Mouse (Mus musculus) midbrain, postnatal 0 days (tissue): Measurements from ENCODE around the gene Hhipl1. TPM values are rescaled to one million over a fixed set of nuclear protein-coding genes. Genes with fewer than 3 reads are reported as not detected.

Experiments
- ATAC-seq: fragments of 200-750 bp; cut with Nextera tagmentation; 2 replicates; pipeline ENCODE4 v1.8.0; 2017; ENCODE audit warnings: moderate number of reproducible peaks, mild to moderate bottlenecking, moderate TSS enrichment, moderate library complexity; ENCODE audit not compliant: low FRiP score
- DNase-seq: peaks from one replicate; pipeline ENCODE4 v3.0.0-alpha.2; 2015; ENCODE audit warnings: low spot score
- H3K27ac ChIP-seq: fragments of 300-500 bp; sonication (generic); 2 replicates; pipeline ENCODE4 v1.5.1; 2014; ENCODE audit warnings: low read depth, mild to moderate bottlenecking, low read length, mixed read lengths
- H3K27me3 ChIP-seq: fragments of 300-500 bp; sonication (generic); 2 replicates; pipeline ENCODE4 v1.6.1; 2014; ENCODE audit warnings: low read length, control low read depth, mixed read lengths; ENCODE audit not compliant: insufficient read depth
- H3K36me3 ChIP-seq: fragments of 300-500 bp; sonication (generic); 2 replicates; pipeline ENCODE4 v1.6.1; 2014; ENCODE audit warnings: low read length, control low read depth, mixed read lengths; ENCODE audit not compliant: insufficient read depth
- H3K4me1 ChIP-seq: fragments of 300-500 bp; sonication (generic); 2 replicates; pipeline ENCODE4 v1.6.1; 2014; ENCODE audit warnings: mild to moderate bottlenecking, control low read depth, antibody characterized with exemption, low read length, mixed read lengths; ENCODE audit not compliant: insufficient read depth
- H3K4me2 ChIP-seq: fragments of 300-500 bp; sonication (generic); 2 replicates; pipeline ENCODE4 v1.6.1; 2014; ENCODE audit warnings: low read depth, mild to moderate bottlenecking, low read length, mixed read lengths; ENCODE audit not compliant: poor library complexity, severe bottlenecking
- H3K4me3 ChIP-seq: fragments of 300-500 bp; sonication (generic); 2 replicates; pipeline ENCODE4 v1.5.1; 2014; ENCODE audit warnings: low read depth, mild to moderate bottlenecking, low read length, moderate library complexity
- H3K9ac ChIP-seq: fragments of 300-500 bp; sonication (generic); replicated peaks from 2 replicates; pipeline ENCODE4 v1.6.1; 2014; ENCODE audit warnings: mild to moderate bottlenecking, low read length, moderate library complexity, mixed read lengths; ENCODE audit not compliant: poor library complexity, severe bottlenecking
- H3K9me3 ChIP-seq: fragments of 300-500 bp; sonication (generic); 2 replicates; pipeline ENCODE4 v1.6.1; 2016; ENCODE audit warnings: low read length, control low read depth
- CTCF ChIP-seq: IDR thresholded peaks from 2 replicates; pipeline ENCODE4 v1.5.1; 2016; ENCODE audit warnings: antibody characterized with exemption, mild to moderate bottlenecking
- WGBS: fragments of 180-500 bp; shearing (Covaris S2); extraction: QIAGEN DNeasy Blood & Tissue Kit; methylation state at CpG from one replicate; pipeline ENCODE4 v1.1.7; 2014; 5-methylcytosine and 5-hydroxymethylcytosine counted together
- polyA plus RNA-seq: library from polyadenylated mRNA; unstranded; fragments of >200 nt; fragmentation: Nextera tagmentation; extraction: Ambion mirVana; gene quantifications from 2 replicates; pipeline ENCODE4 v1.2.1, GENCODE M21; 2015
- total RNA-seq: library from RNA; depleted of rRNA; stranded (reverse); fragments of >200 nt; gene quantifications from 2 replicates; pipeline ENCODE4 v1.2.3, GENCODE M21; 2014

The Hhipl1 gene
- total and polyA plus RNA-seq, 2 experiments from 2014 or later = 2.7 to 10.4 TPM

DNA sequence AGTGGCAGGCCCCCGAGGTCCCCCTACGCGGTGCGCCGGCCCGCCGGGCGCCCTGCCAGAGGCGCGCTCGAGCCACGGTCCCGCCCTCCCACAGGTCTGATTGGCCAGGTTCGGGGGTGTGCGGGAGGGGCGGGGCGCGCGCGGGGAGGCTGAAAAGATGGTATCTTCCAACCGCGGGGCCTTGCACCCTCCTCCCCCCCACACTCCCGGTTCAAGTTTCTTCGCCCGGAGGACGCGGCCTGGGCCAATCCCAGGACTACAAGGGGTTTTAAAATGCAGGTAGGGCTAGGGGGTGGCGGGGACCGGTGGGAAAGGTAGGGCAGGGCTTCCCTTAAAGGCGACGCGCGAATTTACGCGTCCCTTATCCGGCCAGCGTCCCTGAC lies 30.6 kb upstream of the Hhipl1 start:
- Histone ChIP-seq H3K9ac (peak overlapping the region; percentile 86), H3K4me3 (peak overlapping the region; percentile 83), H3K4me2 (peak overlapping the region; percentile 93), H3K4me1 (peaks cover 37% of the 10 kb centered on the region), H3K27me3 (no peaks in the 10 kb centered on the region), H3K27ac (peak overlapping the region; percentile 95), H3K9me3 (no peaks in the 10 kb centered on the region), H3K36me3 (no peaks in the 10 kb centered on the region)
- DNase-seq (peak; percentile 98), ATAC-seq (peak; percentile 93)
- TF ChIP-seq CTCF = no peak
- under 1% methylated on average over 30 of the region's 37 CpGs for WGBS

DNA sequence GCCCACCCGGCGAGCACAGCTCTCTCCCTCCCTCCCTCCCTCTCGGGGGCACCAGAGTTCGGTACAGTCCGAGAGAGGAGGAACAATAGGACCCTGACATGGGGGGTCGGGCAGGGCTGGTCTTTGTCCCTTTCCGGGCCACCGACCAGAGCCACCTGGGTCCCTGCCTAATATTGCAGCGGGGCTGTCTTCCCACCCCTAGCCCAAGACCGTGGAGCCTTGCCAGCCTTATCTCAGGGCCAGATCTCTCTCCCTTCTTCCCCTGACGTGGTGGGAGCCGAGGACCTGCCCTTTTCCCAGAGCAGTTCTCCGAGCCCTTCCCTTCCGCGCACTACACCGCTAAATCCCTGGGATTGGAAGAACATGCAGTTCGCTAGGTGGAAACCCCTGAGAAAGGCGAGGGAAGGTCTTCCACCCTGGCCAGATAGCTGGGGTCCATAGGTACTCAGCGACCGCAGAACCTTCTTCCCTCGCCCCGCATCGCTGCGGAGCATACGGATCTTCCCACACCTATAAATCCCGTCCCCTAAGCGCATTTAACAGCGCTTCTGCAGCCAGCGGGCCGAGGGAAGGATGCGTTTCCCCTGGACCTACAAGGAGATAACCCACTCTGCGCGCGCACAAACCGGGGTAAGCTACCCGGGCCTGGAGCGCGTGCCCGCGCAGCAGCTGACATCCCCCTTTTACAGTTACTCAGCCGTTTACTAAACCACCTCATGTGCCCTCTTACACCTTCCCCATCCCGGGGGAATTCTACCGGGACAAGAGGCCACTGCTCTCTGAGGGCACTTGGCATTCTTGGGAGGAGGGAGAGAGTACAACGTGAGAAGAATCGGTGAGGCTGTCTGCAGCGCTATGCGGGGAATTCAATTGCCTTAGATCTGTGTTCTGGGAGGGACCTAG lies 29.9 kb upstream of the Hhipl1 start:
- Histone ChIP-seq H3K4me2 (peak overlapping the region; percentile 93), H3K4me1 (peaks cover 33% of the 10 kb centered on the region), H3K9ac (peak overlapping the region; percentile 67), H3K36me3 (no peaks in the 10 kb centered on the region), H3K27me3 (no peaks in the 10 kb centered on the region), H3K27ac (peak overlapping the region; percentile 95), H3K9me3 (no peaks in the 10 kb centered on the region), H3K4me3 (peak overlapping the region; percentile 83)
- no peak; the same call in 1 of the 2 replicates for ATAC-seq
- DNase-seq = peak; percentile 70
- no peak for TF ChIP-seq CTCF
- under 1% methylated on average over 42 of the region's 47 CpGs for WGBS

DNA sequence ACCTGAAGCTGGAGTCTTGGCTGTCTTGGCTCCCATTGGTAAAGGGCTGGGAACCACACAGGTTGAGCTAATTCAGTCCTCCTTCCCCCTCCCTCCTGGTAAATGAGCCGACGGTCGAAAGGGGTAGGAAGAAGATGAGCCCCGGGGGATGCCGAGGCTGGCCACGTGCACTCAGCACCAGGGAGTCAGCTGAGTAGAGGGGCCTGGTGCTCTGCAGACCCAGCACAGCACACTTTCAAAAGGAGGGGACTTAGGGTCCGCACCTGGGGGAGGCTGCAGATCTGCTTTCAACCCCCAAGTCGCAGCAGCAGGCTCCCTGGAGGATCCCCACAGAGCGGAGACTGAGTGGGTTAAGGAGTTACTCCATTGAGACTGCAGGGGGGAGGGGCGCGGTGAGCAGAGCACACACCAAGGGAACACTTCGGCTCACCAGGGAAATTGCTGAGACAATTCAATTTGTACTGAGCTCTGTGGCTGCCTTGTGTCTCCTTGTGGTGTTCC lies 28.7 kb upstream of the Hhipl1 start:
- Histone ChIP-seq H3K4me2 (peak overlapping the region; percentile 93), H3K27ac (peak overlapping the region; percentile 95), H3K9ac (peak overlapping the region; percentile 44), H3K4me1 (peaks cover 21% of the 10 kb centered on the region), H3K36me3 (no peaks in the 10 kb centered on the region), H3K9me3 (no peaks in the 10 kb centered on the region), H3K4me3 (peak overlapping the region; percentile 83), H3K27me3 (no peaks in the 10 kb centered on the region)
- DNase-seq = peak; percentile 54
- TF ChIP-seq CTCF = no peak; the same call in 1 of the 2 replicates
- WGBS = under 1% methylated on average over 12 of the region's 12 CpGs
- no peak for ATAC-seq

DNA sequence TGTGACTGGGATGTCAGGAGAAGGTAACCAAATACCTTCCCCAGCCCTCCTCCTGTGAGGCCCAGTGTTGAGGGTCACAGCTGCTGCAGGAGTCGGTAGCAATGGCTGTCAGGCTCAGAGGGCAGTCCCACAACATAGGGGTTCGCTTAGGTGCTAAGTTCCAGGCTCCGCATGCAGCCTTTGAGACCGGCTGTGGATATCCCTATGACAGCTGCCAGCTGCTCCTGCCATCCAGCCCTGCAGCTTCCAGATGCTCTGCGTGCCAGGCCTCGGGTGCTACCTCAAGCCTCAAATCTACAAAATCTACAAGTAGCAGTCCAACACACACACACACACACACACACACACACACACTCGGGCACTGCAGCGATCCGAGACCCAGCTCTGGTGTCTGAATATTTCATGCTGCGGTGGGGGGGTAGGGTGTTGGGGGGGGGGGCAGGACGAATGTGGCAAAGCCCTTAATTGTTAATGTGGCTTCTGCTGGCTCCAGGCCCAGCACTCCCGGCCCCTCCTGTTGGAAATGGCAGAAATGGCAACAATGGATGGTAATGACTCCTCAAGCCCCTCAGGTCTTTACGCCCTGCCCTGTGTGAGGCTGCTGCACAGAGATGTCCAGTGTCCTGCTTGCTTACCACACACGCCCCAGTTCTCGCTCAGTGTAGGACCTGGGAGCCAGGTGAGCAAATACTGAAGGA lies 27.7 kb upstream of the Hhipl1 start:
- H3K4me3 ChIP-seq = peak overlapping the region; percentile 83; the same call in 1 of the 2 replicates
- ATAC-seq = no peak
- no peaks in the 10 kb centered on the region for H3K36me3 ChIP-seq
- H3K27me3 ChIP-seq = no peaks in the 10 kb centered on the region
- no peaks in the 10 kb centered on the region for H3K9me3 ChIP-seq
- no peak for DNase-seq
- TF ChIP-seq CTCF = no peak
- H3K9ac ChIP-seq = no peak overlapping the region
- H3K4me2 ChIP-seq = peak overlapping the region; percentile 93
- peak overlapping the region; percentile 95 for H3K27ac ChIP-seq
- peaks cover 12% of the 10 kb centered on the region for H3K4me1 ChIP-seq
- WGBS = 20% methylated on average over 15 of the region's 15 CpGs

DNA sequence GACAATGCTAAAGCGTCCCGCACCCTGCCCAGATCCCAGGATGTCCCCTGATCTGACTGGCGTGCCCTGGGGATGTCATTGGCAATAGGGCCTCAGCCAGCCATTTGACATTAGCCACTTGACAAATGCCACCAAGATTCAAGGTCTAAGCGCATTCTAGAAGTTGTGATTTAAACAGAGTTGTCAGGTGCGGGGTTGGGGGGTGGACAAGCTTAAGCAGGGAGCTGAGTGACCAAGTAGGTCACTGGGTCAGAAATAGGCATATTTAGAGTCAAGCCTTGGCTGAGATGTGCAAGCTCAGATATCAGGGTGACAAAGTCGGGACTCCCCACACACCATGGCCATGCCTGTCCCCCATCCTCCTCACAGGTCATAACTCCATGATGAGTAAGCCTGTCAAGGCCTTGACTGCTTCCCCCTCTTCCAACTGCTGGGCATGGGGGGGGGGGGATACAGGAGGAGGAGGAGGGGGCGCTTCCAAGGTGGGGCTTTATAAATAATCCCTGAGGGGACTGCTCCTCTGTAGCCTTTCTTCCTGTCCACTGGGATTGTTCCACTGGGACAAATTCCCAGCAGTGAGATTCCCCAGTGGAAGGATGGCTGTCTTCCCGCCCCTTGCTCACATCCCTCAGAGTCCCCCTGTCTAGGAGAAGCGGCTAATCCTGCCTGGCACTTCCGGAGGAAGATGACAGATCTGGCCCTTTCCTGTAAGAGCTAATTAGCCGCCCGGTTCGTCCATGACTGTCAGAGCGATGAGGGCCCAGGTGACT lies 21.4 kb upstream of the Hhipl1 start:
- Histone ChIP-seq H3K9ac (0 out of 2 replicates have a peak overlapping the region, but pooled peaks have one; percentile 39), H3K27me3 (no peaks in the 10 kb centered on the region), H3K4me3 (no peak overlapping the region), H3K36me3 (no peaks in the 10 kb centered on the region), H3K4me2 (peak overlapping the region; percentile 22), H3K9me3 (no peaks in the 10 kb centered on the region), H3K4me1 (peaks cover 6% of the 10 kb centered on the region; the same call in 1 of the 2 replicates), H3K27ac (no peak overlapping the region; the same call in 1 of the 2 replicates)
- ATAC-seq (peak; percentile 39; the same call in 1 of the 2 replicates), DNase-seq (peak; percentile 45)
- no peak for TF ChIP-seq CTCF
- WGBS = 31% methylated on average over 13 of the region's 14 CpGs
